Mouse (Mus musculus) midbrain, postnatal 0 days (tissue): ENCODE data around the gene Ptms. TPM values are rescaled to one million over a fixed set of nuclear protein-coding genes. Genes with fewer than 3 reads are reported as not detected.
A peak's percentile ranks its signal among the peaks of the same experiment; 100 is the strongest.

Experiments used
- ATAC-seq: fragments of 200-750 bp; cut with Nextera tagmentation; 2 replicates; pipeline ENCODE4 v1.8.0; 2017; ENCODE audit warnings: moderate number of reproducible peaks, mild to moderate bottlenecking, moderate TSS enrichment, moderate library complexity; ENCODE audit not compliant: low FRiP score
- DNase-seq: peaks from one replicate; pipeline ENCODE4 v3.0.0-alpha.2; 2015; ENCODE audit warnings: low spot score
- H3K27ac ChIP-seq: fragments of 300-500 bp; sonication (generic); 2 replicates; pipeline ENCODE4 v1.5.1; 2014; ENCODE audit warnings: low read depth, mild to moderate bottlenecking, low read length, mixed read lengths
- H3K27me3 ChIP-seq: fragments of 300-500 bp; sonication (generic); 2 replicates; pipeline ENCODE4 v1.6.1; 2014; ENCODE audit warnings: low read length, control low read depth, mixed read lengths; ENCODE audit not compliant: insufficient read depth
- H3K36me3 ChIP-seq: fragments of 300-500 bp; sonication (generic); 2 replicates; pipeline ENCODE4 v1.6.1; 2014; ENCODE audit warnings: low read length, control low read depth, mixed read lengths; ENCODE audit not compliant: insufficient read depth
- H3K4me1 ChIP-seq: fragments of 300-500 bp; sonication (generic); 2 replicates; pipeline ENCODE4 v1.6.1; 2014; ENCODE audit warnings: mild to moderate bottlenecking, control low read depth, antibody characterized with exemption, low read length, mixed read lengths; ENCODE audit not compliant: insufficient read depth
- H3K4me2 ChIP-seq: fragments of 300-500 bp; sonication (generic); 2 replicates; pipeline ENCODE4 v1.6.1; 2014; ENCODE audit warnings: low read depth, mild to moderate bottlenecking, low read length, mixed read lengths; ENCODE audit not compliant: poor library complexity, severe bottlenecking
- H3K4me3 ChIP-seq: fragments of 300-500 bp; sonication (generic); 2 replicates; pipeline ENCODE4 v1.5.1; 2014; ENCODE audit warnings: low read depth, mild to moderate bottlenecking, low read length, moderate library complexity
- H3K9ac ChIP-seq: fragments of 300-500 bp; sonication (generic); replicated peaks from 2 replicates; pipeline ENCODE4 v1.6.1; 2014; ENCODE audit warnings: mild to moderate bottlenecking, low read length, moderate library complexity, mixed read lengths; ENCODE audit not compliant: poor library complexity, severe bottlenecking
- H3K9me3 ChIP-seq: fragments of 300-500 bp; sonication (generic); 2 replicates; pipeline ENCODE4 v1.6.1; 2016; ENCODE audit warnings: low read length, control low read depth
- CTCF ChIP-seq: IDR thresholded peaks from 2 replicates; pipeline ENCODE4 v1.5.1; 2016; ENCODE audit warnings: antibody characterized with exemption, mild to moderate bottlenecking
- WGBS: fragments of 180-500 bp; shearing (Covaris S2); extraction: QIAGEN DNeasy Blood & Tissue Kit; methylation state at CpG from one replicate; pipeline ENCODE4 v1.1.7; 2014; 5-methylcytosine and 5-hydroxymethylcytosine counted together
- polyA plus RNA-seq: library from polyadenylated mRNA; unstranded; fragments of >200 nt; fragmentation: Nextera tagmentation; extraction: Ambion mirVana; gene quantifications from 2 replicates; pipeline ENCODE4 v1.2.1, GENCODE M21; 2015
- total RNA-seq: library from RNA; depleted of rRNA; stranded (reverse); fragments of >200 nt; gene quantifications from 2 replicates; pipeline ENCODE4 v1.2.3, GENCODE M21; 2014

Gene Ptms
- total and polyA plus RNA-seq, 2 experiments from 2014 or later, result 810 to 814 TPM

- 0 out of 2 replicates have a peak, but pooled peaks have one; percentile 4 for TF ChIP-seq CTCF
- Histone ChIP-seq H3K4me1 (peaks cover 7% of the 10 kb centered on the region), H3K27ac (no peak overlapping the region), H3K27me3 (no peaks in the 10 kb centered on the region), H3K36me3 (peaks cover 39% of the 10 kb centered on the region), H3K9me3 (no peaks in the 10 kb centered on the region), H3K4me3 (no peak overlapping the region), H3K9ac (no peak overlapping the region), H3K4me2 (no peak overlapping the region)
- 88% methylated on average over 3 of the region's 3 CpGs for WGBS
- DNase-seq (no peak), ATAC-seq (no peak)
Observed at GRCm38 (mm10) chr6:124933127-124933526, 13.2 kb upstream of the Ptms start.

DNA sequence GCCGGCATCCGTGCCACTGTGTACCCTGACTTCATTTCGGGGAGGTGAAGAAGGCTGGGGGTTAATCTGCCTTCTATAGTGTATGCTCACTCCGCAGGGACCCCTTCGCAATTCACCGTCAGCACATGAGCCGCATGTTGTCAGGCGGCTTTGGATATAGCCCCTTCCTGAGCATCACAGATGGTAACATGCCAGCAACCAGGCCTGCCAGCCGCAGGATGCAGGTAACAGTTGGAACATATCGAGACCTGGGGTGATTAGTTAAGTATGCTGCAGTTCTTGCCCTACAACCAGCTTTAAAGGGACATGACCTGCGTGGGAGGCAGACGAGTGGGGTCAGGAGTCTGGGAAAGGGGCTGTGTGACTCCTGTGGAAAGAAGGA lies 12.4 kb upstream of the Ptms start:
- peak overlapping the region; percentile 99 for H3K27ac ChIP-seq
- TF ChIP-seq CTCF, result no peak
- WGBS, result 43% methylated on average over 12 of the region's 12 CpGs
- DNase-seq (no peak), ATAC-seq (no peak)
- peak overlapping the region; percentile 97 for H3K9ac ChIP-seq
- no peaks in the 10 kb centered on the region for H3K9me3 ChIP-seq
- H3K4me1 ChIP-seq, result peaks cover 7% of the 10 kb centered on the region
- peak overlapping the region; percentile 89 for H3K4me3 ChIP-seq
- no peaks in the 10 kb centered on the region for H3K27me3 ChIP-seq
- peak overlapping the region; percentile 87 for H3K4me2 ChIP-seq
- H3K36me3 ChIP-seq, result peaks cover 31% of the 10 kb centered on the region

- Histone ChIP-seq H3K36me3 (peaks cover 25% of the 10 kb centered on the region), H3K9me3 (no peaks in the 10 kb centered on the region), H3K27ac (peak overlapping the region; percentile 99), H3K9ac (peak overlapping the region; percentile 97), H3K4me1 (peaks cover 7% of the 10 kb centered on the region), H3K27me3 (no peaks in the 10 kb centered on the region), H3K4me3 (peak overlapping the region; percentile 89), H3K4me2 (peak overlapping the region; percentile 87)
- DNase-seq, result peak; percentile 60
- peak; percentile 63 for TF ChIP-seq CTCF
- 1% methylated on average over 41 of the region's 48 CpGs for WGBS
- peak; percentile 35 for ATAC-seq
Observed at GRCm38 (mm10) chr6:124931525-124932313, 11.8 kb upstream of the Ptms start.

DNA sequence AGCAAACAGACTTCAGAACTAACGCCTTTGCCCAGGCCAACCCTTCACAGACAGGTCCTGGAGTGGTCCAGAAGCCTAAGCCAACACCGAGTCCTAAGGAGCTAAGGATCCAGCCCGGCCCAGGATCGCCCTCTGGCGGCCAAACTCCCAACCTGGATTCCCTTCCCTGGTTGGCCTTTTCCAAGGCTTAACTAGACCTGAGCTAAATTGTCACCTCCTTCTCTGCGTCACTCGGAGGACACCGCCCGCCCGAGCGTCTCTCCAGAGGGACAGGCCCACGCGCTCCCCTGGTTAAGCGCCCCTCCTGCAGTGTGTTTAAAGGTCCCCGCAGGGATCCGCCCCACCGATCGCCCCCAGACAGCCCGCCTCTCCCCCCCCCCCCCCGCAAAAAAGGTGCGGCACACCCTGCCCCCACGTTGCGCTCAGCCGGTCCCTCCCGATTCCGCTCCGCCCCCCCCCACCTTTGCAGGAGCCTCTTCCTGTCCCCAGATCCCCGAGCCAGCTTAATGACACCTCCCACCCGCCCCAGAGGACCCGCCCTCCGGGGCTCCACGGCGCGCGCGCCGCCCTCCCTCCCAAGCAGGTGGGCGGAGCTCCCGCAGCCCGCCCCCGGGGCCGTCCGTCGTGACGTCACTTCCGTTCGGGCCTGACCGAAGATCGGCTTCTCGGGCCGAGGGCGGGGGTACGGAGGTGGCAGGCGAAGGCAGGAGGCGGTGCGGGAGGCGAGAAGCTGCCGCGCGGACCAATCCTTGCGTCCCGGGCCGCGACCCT lies 11.0 kb upstream of the Ptms start, which contains the start of gene Mlf2:
TSS of gene Mlf2 (plus strand) at position 633 of the 771 bp plus-strand sequence.
- Histone ChIP-seq H3K27ac (peak within 1 kb of the TSS; percentile 99), H3K36me3 (peaks cover 17% of the 10 kb centered on the region)
- peak; percentile 99 for TF ChIP-seq CTCF

DNA sequence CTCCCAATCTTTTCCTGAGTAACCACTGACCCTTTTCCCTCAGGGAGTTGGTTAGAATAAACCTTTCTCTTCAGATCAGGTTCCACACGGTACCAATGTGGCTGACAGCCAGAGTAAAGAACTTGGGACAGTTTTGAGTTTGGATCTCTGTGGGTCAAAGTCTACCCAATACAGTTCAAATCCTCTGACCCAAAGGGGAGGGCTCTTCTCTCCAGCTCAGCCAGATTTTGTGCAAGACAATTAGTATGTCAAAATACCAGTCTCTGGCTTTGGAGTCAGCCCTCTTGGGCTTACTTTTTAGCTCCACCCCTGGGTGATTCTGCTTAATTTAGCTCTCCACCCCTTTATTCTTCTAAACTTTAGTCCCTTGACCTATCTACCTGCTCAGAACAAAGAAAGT lies 10.3 kb upstream of the Ptms start:
- Histone ChIP-seq H3K9ac (no peak overlapping the region), H3K27ac (peak overlapping the region; percentile 99; the same call in 1 of the 2 replicates), H3K27me3 (no peaks in the 10 kb centered on the region), H3K4me3 (peak overlapping the region; percentile 89; the same call in 1 of the 2 replicates), H3K4me2 (peak overlapping the region; percentile 43), H3K4me1 (peaks cover 7% of the 10 kb centered on the region), H3K36me3 (peaks cover 11% of the 10 kb centered on the region), H3K9me3 (no peaks in the 10 kb centered on the region)
- DNase-seq, result no peak
- ATAC-seq, result no peak
- WGBS, result 20% methylated on average over 1 of the region's 1 CpGs
- TF ChIP-seq CTCF, result no peak

More for the DNA sequence above, 11.0 kb upstream of the Ptms start, which contains the start of gene Mlf2:
- peaks cover 7% of the 10 kb centered on the region for H3K4me1 ChIP-seq
- peak within 1 kb of the TSS; percentile 87 for H3K4me2 ChIP-seq
- WGBS, result under 1% methylated on average over 47 of the region's 64 CpGs
- H3K27me3 ChIP-seq, result no peaks in the 10 kb centered on the region
- peak; percentile 98 for DNase-seq
- H3K9me3 ChIP-seq, result no peaks in the 10 kb centered on the region
- peak; percentile 93 for ATAC-seq
- peak within 1 kb of the TSS; percentile 97 for H3K9ac ChIP-seq
- H3K4me3 ChIP-seq, result peak within 1 kb of the TSS; percentile 89
